11 mouse cellular contexts compared by ENCODE assay signal in genomic region chr1:39449251-39449790, GRCm38 (mm10). TPM values are rescaled to one million over a fixed set of nuclear protein-coding genes. Genes with fewer than 3 reads are reported as not detected.
DNase-seq lines count a peak whose midpoint lies in the region; ATAC-seq and TF ChIP-seq lines count a peak whose summit lies in the region.
"Had no signal": no experiment of that assay in that cellular context is flagged by ENCODE, and none has a peak within 500 bp of the region (broad histone marks: within the 10 kb centered on the region; RNA-seq: fewer than 3 reads in every experiment).

No protein-coding gene starts in this region.

- no peak overlapping the region for H3K9ac ChIP-seq in heart, embryonic 13.5 days
- no peak overlapping the region for H3K9ac ChIP-seq in heart, embryonic 12.5 days
- H3K9ac ChIP-seq in heart, postnatal 0 days (replicated peaks; ENCODE audit: low read depth, low read length), result no peak overlapping the region
- H3K9ac ChIP-seq in liver, embryonic 13.5 days, result no peak overlapping the region
- H3K9ac ChIP-seq in forebrain, embryonic 12.5 days, result no peak overlapping the region
- H3K9ac ChIP-seq: midbrain, embryonic 13.5 days had no signal

- no peak for TF ChIP-seq EP300 in heart, postnatal 0 days (IDR thresholded peaks at IDR 0.05; ENCODE audit: low read depth)

- peak overlapping the region; percentile 48; the same call in 1 of the 2 replicates for H3K27ac ChIP-seq in heart, embryonic 13.5 days (replicated peaks)
- H3K27ac ChIP-seq in heart, embryonic 12.5 days (ENCODE audit: poor library complexity, severe bottlenecking), result no peak overlapping the region
- 0 out of 2 replicates have a peak overlapping the region, but pooled peaks have one; percentile 22 for H3K27ac ChIP-seq in heart, postnatal 0 days (ENCODE audit: low read depth)
- H3K27ac ChIP-seq in liver, embryonic 13.5 days, result peak overlapping the region; percentile 13; the same call in 1 of the 2 replicates
- H3K27ac ChIP-seq in forebrain, embryonic 12.5 days, result no peak overlapping the region
- H3K27ac ChIP-seq: left cerebral cortex, adult 2 months; midbrain, embryonic 13.5 days had no signal

- no peaks in the 10 kb centered on the region for H3K9me3 ChIP-seq in heart, embryonic 13.5 days
- H3K9me3 ChIP-seq in heart, embryonic 12.5 days (replicated peaks), result no peaks in the 10 kb centered on the region
- H3K9me3 ChIP-seq in heart, postnatal 0 days (replicated peaks; ENCODE audit: control insufficient read depth, low read length), result no peaks in the 10 kb centered on the region
- H3K9me3 ChIP-seq in liver, embryonic 13.5 days (replicated peaks), result no peaks in the 10 kb centered on the region
- no peaks in the 10 kb centered on the region for H3K9me3 ChIP-seq in forebrain, embryonic 12.5 days
- H3K9me3 ChIP-seq: midbrain, embryonic 13.5 days had no signal

- ATAC-seq in heart, embryonic 13.5 days (ENCODE audit: extremely low read depth, insufficient number of reproducible peaks, low FRiP score, low TSS enrichment), result no peak
- ATAC-seq in heart, embryonic 12.5 days (ENCODE audit: insufficient number of reproducible peaks, low FRiP score), result no peak
- ATAC-seq in heart, postnatal 0 days (ENCODE audit: insufficient read depth, low read depth), result no peak
- ATAC-seq in liver, embryonic 13.5 days (ENCODE audit: low read depth), result no peak
- ATAC-seq in forebrain, embryonic 12.5 days (ENCODE audit: low FRiP score), result no peak
- ATAC-seq: midbrain, embryonic 13.5 days had no signal

- no peak for DNase-seq in heart, postnatal 0 days (ENCODE audit: low spot score)
- no peak for DNase-seq in liver, embryonic 13.5 days
- peak; percentile 65 for DNase-seq in thymus, postnatal 14 days
- no peak for DNase-seq in MN1 (ENCODE audit: low spot score)
- DNase-seq: kidney, postnatal 36 days; right cerebral cortex, postnatal 4 days had no signal

- H3K4me2 ChIP-seq in heart, embryonic 13.5 days, result no peak overlapping the region
- H3K4me2 ChIP-seq in heart, embryonic 12.5 days, result no peak overlapping the region
- H3K4me2 ChIP-seq in heart, postnatal 0 days (ENCODE audit: low read depth, low read length), result no peak overlapping the region
- H3K4me2 ChIP-seq in liver, embryonic 13.5 days, result 0 out of 2 replicates have a peak overlapping the region, but pooled peaks have one; percentile 4
- H3K4me2 ChIP-seq in forebrain, embryonic 12.5 days, result no peak overlapping the region
- H3K4me2 ChIP-seq: midbrain, embryonic 13.5 days had no signal

- no peak overlapping the region for H3K4me3 ChIP-seq in heart, embryonic 13.5 days
- H3K4me3 ChIP-seq in heart, embryonic 12.5 days, result no peak overlapping the region
- H3K4me3 ChIP-seq in heart, postnatal 0 days (ENCODE audit: low read depth, low read length), result no peak overlapping the region
- no peak overlapping the region for H3K4me3 ChIP-seq in liver, embryonic 13.5 days (replicated peaks)
- no peak overlapping the region for H3K4me3 ChIP-seq in forebrain, embryonic 12.5 days (replicated peaks)
- H3K4me3 ChIP-seq: left cerebral cortex, adult 2 months; midbrain, embryonic 13.5 days had no signal

- H3K4me1 ChIP-seq in heart, embryonic 13.5 days, result peaks cover 96% of the 10 kb centered on the region
- peaks cover 88% of the 10 kb centered on the region for H3K4me1 ChIP-seq in heart, embryonic 12.5 days (replicated peaks)
- H3K4me1 ChIP-seq in heart, postnatal 0 days (ENCODE audit: control insufficient read depth, insufficient read depth), result peaks cover 51% of the 10 kb centered on the region
- H3K4me1 ChIP-seq in liver, embryonic 13.5 days (replicated peaks), result peaks cover 85% of the 10 kb centered on the region
- peaks cover 11% of the 10 kb centered on the region for H3K4me1 ChIP-seq in forebrain, embryonic 12.5 days

- 73% methylated on average over 12 of the region's 12 CpGs for WGBS in heart, embryonic 13.5 days
- 78% methylated on average over 12 of the region's 12 CpGs for WGBS in heart, embryonic 12.5 days
- WGBS in heart, postnatal 0 days, result 61% methylated on average over 12 of the region's 12 CpGs
- WGBS in liver, embryonic 13.5 days (ENCODE audit: insufficient replicate concordance), result 52% methylated on average over 12 of the region's 12 CpGs
- WGBS in forebrain, embryonic 12.5 days, result 91% methylated on average over 12 of the region's 12 CpGs

- no peaks in the 10 kb centered on the region for H3K36me3 ChIP-seq in heart, embryonic 13.5 days
- no peaks in the 10 kb centered on the region for H3K36me3 ChIP-seq in heart, embryonic 12.5 days
- H3K36me3 ChIP-seq in heart, postnatal 0 days (replicated peaks; ENCODE audit: control insufficient read depth, insufficient read depth, low read length), result no peaks in the 10 kb centered on the region
- H3K36me3 ChIP-seq in liver, embryonic 13.5 days, result no peaks in the 10 kb centered on the region
- no peaks in the 10 kb centered on the region for H3K36me3 ChIP-seq in forebrain, embryonic 12.5 days (replicated peaks)
- H3K36me3 ChIP-seq: midbrain, embryonic 13.5 days had no signal

- no peaks in the 10 kb centered on the region for H3K27me3 ChIP-seq in heart, embryonic 13.5 days (replicated peaks)
- no peaks in the 10 kb centered on the region for H3K27me3 ChIP-seq in heart, embryonic 12.5 days (replicated peaks)
- H3K27me3 ChIP-seq in heart, postnatal 0 days (ENCODE audit: control insufficient read depth, insufficient read depth, low read length), result no peaks in the 10 kb centered on the region
- H3K27me3 ChIP-seq in liver, embryonic 13.5 days, result no peaks in the 10 kb centered on the region
- H3K27me3 ChIP-seq in forebrain, embryonic 12.5 days, result no peaks in the 10 kb centered on the region
- H3K27me3 ChIP-seq: midbrain, embryonic 13.5 days had no signal

- TF ChIP-seq CTCF in heart, postnatal 0 days (IDR thresholded peaks at IDR 0.05; ENCODE audit: low read depth), result no peak

RNA-seq across cellular contexts. Expression of gene Tbc1d8, which starts 29.2 kb away (rescaled TPM):
- 11.5 and 11.7 TPM in 2 replicates for polyA plus RNA-seq in heart, embryonic 13.5 days (2015; fragmentation: Nextera tagmentation; extraction: Ambion mirVana)
- 14.1 and 15.5 TPM in 2 replicates for polyA plus RNA-seq in heart, embryonic 12.5 days (2016; fragmentation: Nextera tagmentation; extraction: Ambion mirVana)
- 10.2 and 16.7 TPM in 2 replicates for total RNA-seq in heart, postnatal 0 days (2014; rRNA removed; ENCODE audit: low replicate concordance)
- polyA plus RNA-seq in heart, postnatal 0 days (2015; fragmentation: Nextera tagmentation; extraction: Ambion mirVana), result 6.4 TPM in 2 replicates
- polyA plus RNA-seq in liver, embryonic 13.5 days (2015; fragmentation: Nextera tagmentation; extraction: Ambion mirVana), result 2.7 and 3.0 TPM in 2 replicates
- polyA plus RNA-seq in forebrain, embryonic 12.5 days (2016; fragmentation: Nextera tagmentation; extraction: Ambion mirVana), result 7.2 TPM in 2 replicates

Comparison
In these comparisons a context has a peak if more than half of its experiments do, and no peak if none do; other contexts are left out.
1. H3K27ac ChIP-seq: peak in heart, embryonic 13.5 days (single experiment), heart, postnatal 0 days (single experiment) and liver, embryonic 13.5 days (single experiment); none in heart, embryonic 12.5 days (single experiment) and forebrain, embryonic 12.5 days (single experiment).